Mouse (Mus musculus) C2C12 (cell line): Measurements from ENCODE around the gene Mlkl. TPM values are rescaled to one million over a fixed set of nuclear protein-coding genes. Genes with fewer than 3 reads are reported as not detected.
A peak's percentile ranks its signal among the peaks of the same experiment; 100 is the strongest.

ENCODE experiments used
- H3K27me3 ChIP-seq: one replicate; pipeline ENCODE4 v1.6.1; 2011; ENCODE audit not compliant: control insufficient read depth, insufficient read depth, insufficient read length
- H3K36me3 ChIP-seq: one replicate; pipeline ENCODE4 v1.6.1; 2011; ENCODE audit not compliant: control insufficient read depth, insufficient read depth
- H3K4me3 ChIP-seq: one replicate; pipeline ENCODE4 v1.5.1; 2011; ENCODE audit warnings: mild to moderate bottlenecking, control low read depth; ENCODE audit not compliant: poor library complexity, insufficient read depth, severe bottlenecking
- H3K79me2 ChIP-seq: one replicate; pipeline ENCODE4 v1.6.1; 2011; ENCODE audit not compliant: control insufficient read depth, insufficient read depth
- H3K79me3 ChIP-seq: one replicate; pipeline ENCODE4 v1.6.1; 2011; ENCODE audit warnings: low read depth, control low read depth
- H3ac ChIP-seq: one replicate; pipeline ENCODE3; 2011; ENCODE audit warnings: low read depth; ENCODE audit not compliant: control insufficient read depth, insufficient read length
- CEBPB ChIP-seq: IDR thresholded peaks from one replicate; pipeline ENCODE4 v1.6.1; 2011; ENCODE audit warnings: low read depth, mild to moderate bottlenecking, control low read depth, moderate library complexity
- CTCF ChIP-seq: IDR thresholded peaks from one replicate; pipeline ENCODE4 v1.5.1; 2011; ENCODE audit not compliant: control insufficient read depth, insufficient read depth, insufficient read length
- FOSL1 ChIP-seq: IDR thresholded peaks from one replicate; pipeline ENCODE4 v1.8.0; 2011; ENCODE audit warnings: mild to moderate bottlenecking, low read length; ENCODE audit not compliant: poor library complexity, insufficient read depth, severe bottlenecking
- MAX ChIP-seq: IDR thresholded peaks from one replicate; pipeline ENCODE4 v1.6.1; 2011; ENCODE audit warnings: mild to moderate bottlenecking, control low read depth
- MYOD1 ChIP-seq: IDR thresholded peaks from one replicate; pipeline ENCODE4 v1.6.1; 2011; ENCODE audit warnings: low read depth; ENCODE audit not compliant: control insufficient read depth, insufficient read length
- MYOG ChIP-seq: IDR thresholded peaks from one replicate; pipeline ENCODE4 v1.6.1; 2011; ENCODE audit not compliant: control insufficient read depth, insufficient read length; ENCODE audit errors: extremely low read depth
- USF1 ChIP-seq: IDR thresholded peaks from one replicate; pipeline ENCODE4 v1.6.1; 2011; ENCODE audit warnings: low read depth, mild to moderate bottlenecking, control low read depth, moderate library complexity
- polyA plus RNA-seq: library from polyadenylated mRNA; unstranded; fragments of >200 nt; fragmentation: generic; extraction: Trizol; gene quantifications from one replicate; pipeline ENCODE4 v1.2.1, GENCODE M21; 2012; ENCODE audit warnings: missing spikeins

The Mlkl gene
- polyA plus RNA-seq, 1 experiment: 20.1 TPM

- no peak overlapping the region for H3K4me3 ChIP-seq
- H3ac ChIP-seq: no peak overlapping the region
- H3K36me3 ChIP-seq: no peaks in the 10 kb centered on the region
- no peaks in the 10 kb centered on the region for H3K79me3 ChIP-seq
- no peaks in the 10 kb centered on the region for H3K27me3 ChIP-seq
- no peaks in the 10 kb centered on the region for H3K79me2 ChIP-seq
- TF ChIP-seq MAX: no peak
- TF ChIP-seq FOSL1: no peak
- no peak for TF ChIP-seq CTCF
- TF ChIP-seq MYOG: no peak
- TF ChIP-seq CEBPB: no peak
- no peak for TF ChIP-seq MYOD1
Measured at GRCm38 (mm10) chr8:111353497-111353896, 15.5 kb upstream of the Mlkl start.

GRCm38 (mm10) chr8:111352289-111352688 lies 14.3 kb upstream of the Mlkl start:
- Histone ChIP-seq H3K79me3 (no peaks in the 10 kb centered on the region), H3K4me3 (no peak overlapping the region), H3K27me3 (no peaks in the 10 kb centered on the region), H3ac (no peak overlapping the region), H3K36me3 (no peaks in the 10 kb centered on the region), H3K79me2 (no peaks in the 10 kb centered on the region)
- TF ChIP-seq MYOD1: no peak
- no peak for TF ChIP-seq MAX
- no peak for TF ChIP-seq CTCF
- no peak for TF ChIP-seq FOSL1
- no peak for TF ChIP-seq CEBPB
- no peak for TF ChIP-seq USF1
- no peak for TF ChIP-seq MYOG

- no peak for TF ChIP-seq MYOG
- no peaks in the 10 kb centered on the region for H3K79me2 ChIP-seq
- no peaks in the 10 kb centered on the region for H3K79me3 ChIP-seq
- no peaks in the 10 kb centered on the region for H3K27me3 ChIP-seq
- no peak overlapping the region for H3K4me3 ChIP-seq
- H3ac ChIP-seq: no peak overlapping the region
- no peaks in the 10 kb centered on the region for H3K36me3 ChIP-seq
Measured at GRCm38 (mm10) chr8:111350577-111350976, 12.6 kb upstream of the Mlkl start.

- Histone ChIP-seq H3K4me3 (no peak overlapping the region), H3K79me3 (no peaks in the 10 kb centered on the region), H3K27me3 (no peaks in the 10 kb centered on the region), H3K36me3 (no peaks in the 10 kb centered on the region), H3ac (no peak overlapping the region), H3K79me2 (no peaks in the 10 kb centered on the region)
- no peak for TF ChIP-seq MYOG
- peak; percentile 89 for TF ChIP-seq CTCF
- no peak for TF ChIP-seq MYOD1
- no peak for TF ChIP-seq FOSL1
Measured at GRCm38 (mm10) chr8:111343225-111343624, 5.2 kb upstream of the Mlkl start.

GRCm38 (mm10) chr8:111340186-111340585 lies 2.2 kb upstream of the Mlkl start:
- Histone ChIP-seq H3K79me2 (peaks cover 24% of the 10 kb centered on the region), H3K36me3 (no peaks in the 10 kb centered on the region), H3K79me3 (peaks cover 19% of the 10 kb centered on the region), H3K27me3 (no peaks in the 10 kb centered on the region), H3K4me3 (no peak overlapping the region), H3ac (no peak overlapping the region)
- TF ChIP-seq CEBPB (no peak), MYOD1 (no peak), FOSL1 (no peak), CTCF (no peak), USF1 (no peak), MAX (no peak), MYOG (no peak)

- Histone ChIP-seq H3K27me3 (no peaks in the 10 kb centered on the region), H3K36me3 (peaks cover 8% of the 10 kb centered on the region), H3K4me3 (peak overlapping the region; percentile 61), H3K79me3 (peaks cover 24% of the 10 kb centered on the region), H3K79me2 (peaks cover 40% of the 10 kb centered on the region), H3ac (no peak overlapping the region)
- TF ChIP-seq MAX: peak; percentile 4
- no peak for TF ChIP-seq MYOG
Measured at GRCm38 (mm10) chr8:111338370-111339208, 612 bp upstream of the Mlkl start.
